Mouse (Mus musculus): Measurements from ENCODE around the gene Klhl10.

DNA sequence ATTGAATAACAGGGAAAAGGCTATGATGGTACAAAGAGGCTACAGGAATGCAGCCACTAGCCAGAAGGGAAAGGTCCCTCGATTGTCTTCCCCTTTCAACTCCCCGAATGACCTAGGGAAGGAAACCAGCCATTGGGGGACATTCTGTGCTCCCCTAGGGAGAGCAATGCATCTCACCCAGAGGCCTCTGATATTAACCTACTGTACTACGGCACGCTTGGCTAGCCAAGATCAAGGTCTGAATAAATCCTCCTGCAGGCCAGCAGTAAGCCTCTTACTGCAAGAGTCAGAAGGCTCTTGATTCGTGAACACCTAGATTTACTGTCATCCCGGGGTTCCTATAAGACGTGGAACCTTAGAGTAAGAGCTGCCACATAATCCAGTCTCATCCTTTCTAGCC, 58.9 kb downstream of the Klhl10 start:
- TF ChIP-seq CTCF (IDR thresholded peaks at IDR 0.05; ENCODE audit: control insufficient read depth, insufficient read depth, insufficient read length) (no peak), MAX (IDR thresholded peaks at IDR 0.05) (no peak), USF1 (IDR thresholded peaks at IDR 0.05; ENCODE audit: low read depth) (no peak), FOSL1 (IDR thresholded peaks at IDR 0.05; ENCODE audit: insufficient read depth, low read length, poor library complexity, severe bottlenecking) (no peak), CEBPB (IDR thresholded peaks at IDR 0.05; ENCODE audit: low read depth) (no peak), MYOD1 (IDR thresholded peaks at IDR 0.05; ENCODE audit: control insufficient read depth, insufficient read length, low read depth) (no peak), MYOG (IDR thresholded peaks at IDR 0.05; ENCODE audit: control insufficient read depth, extremely low read depth, insufficient read length) (no peak)

All from C2C12 (cell line).